Mouse (Mus musculus) C2C12 (cell line): ENCODE measurements around the gene Oprm1.

ENCODE experiments used
- CTCF ChIP-seq: IDR thresholded peaks from one replicate; pipeline ENCODE4 v1.5.1; 2011; ENCODE audit not compliant: control insufficient read depth, insufficient read depth, insufficient read length
- FOSL1 ChIP-seq: IDR thresholded peaks from one replicate; pipeline ENCODE4 v1.8.0; 2011; ENCODE audit warnings: mild to moderate bottlenecking, low read length; ENCODE audit not compliant: poor library complexity, insufficient read depth, severe bottlenecking

DNA sequence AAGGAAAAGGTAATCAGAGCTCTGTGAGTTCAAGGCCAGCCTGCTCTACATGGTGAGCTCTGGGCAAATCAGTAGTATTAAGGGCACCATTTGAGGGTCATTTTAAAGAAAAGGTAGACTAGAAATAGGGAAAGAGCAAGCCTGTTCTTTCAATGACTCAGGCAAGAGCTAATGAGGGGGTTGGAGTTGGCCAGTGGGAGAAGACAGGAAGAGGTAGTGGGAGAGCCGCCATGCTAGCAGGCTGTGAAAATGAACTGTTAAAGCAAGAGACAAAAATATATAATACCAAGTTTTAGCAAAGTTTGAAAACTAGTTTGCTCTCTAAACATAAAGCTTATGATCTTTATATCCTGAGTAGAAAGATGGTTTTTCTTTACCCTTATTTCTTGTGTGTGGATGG lies 172.1 kb downstream of the Oprm1 start:
- TF ChIP-seq CTCF: no peak
- TF ChIP-seq FOSL1: no peak
